Mouse (Mus musculus): ENCODE data around the gene Mmp21. TPM values are rescaled to one million over a fixed set of nuclear protein-coding genes. Genes with fewer than 3 reads are reported as not detected.

Mmp21 gene
- total RNA-seq, 2 experiments from 2014 or later: not detected

DNA sequence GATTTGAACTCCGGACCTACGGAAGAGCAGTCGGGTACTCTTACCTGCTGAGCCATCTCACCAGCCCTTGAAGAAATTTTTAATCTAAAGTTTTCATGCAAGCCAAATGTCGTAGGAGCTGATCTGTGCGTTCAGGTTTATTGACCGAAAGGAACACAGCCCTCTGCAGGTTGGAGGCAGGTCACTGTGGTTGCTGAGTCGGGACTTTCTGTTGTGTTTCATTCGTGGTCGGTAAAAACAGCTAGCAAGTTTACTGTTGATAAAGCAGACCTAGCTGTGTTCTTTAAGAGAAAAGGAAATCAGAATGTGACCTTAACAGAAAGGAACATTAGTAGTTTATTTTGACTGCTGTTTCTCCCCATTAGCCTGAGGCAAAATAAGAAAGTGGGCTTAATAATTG lies 9.9 kb downstream of the Mmp21 start:
- ATAC-seq (replicated peaks; ENCODE audit: low FRiP score, poor library complexity, severe bottlenecking): no peak

DNA sequence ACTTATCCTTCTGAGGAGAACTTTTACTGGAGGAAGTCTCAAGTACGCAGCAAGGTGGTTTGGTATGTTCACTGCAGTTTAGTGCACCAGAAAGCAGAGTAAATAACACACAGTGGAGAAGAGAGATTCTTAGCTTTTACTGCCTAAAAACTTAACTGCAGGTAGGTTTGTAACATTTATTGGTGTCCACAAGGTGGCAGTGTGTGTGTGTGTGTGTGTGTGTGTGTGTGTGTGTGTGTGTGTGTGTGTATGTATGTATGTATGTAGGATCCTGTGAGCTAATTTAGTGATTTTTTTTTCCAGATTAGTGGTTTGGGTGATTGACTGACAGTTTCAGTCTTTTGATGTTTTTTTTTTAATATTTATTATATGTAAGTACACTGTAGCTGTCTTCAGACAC lies 10.8 kb downstream of the Mmp21 start:
- no peak for ATAC-seq (replicated peaks; ENCODE audit: low FRiP score, poor library complexity, severe bottlenecking)

DNA sequence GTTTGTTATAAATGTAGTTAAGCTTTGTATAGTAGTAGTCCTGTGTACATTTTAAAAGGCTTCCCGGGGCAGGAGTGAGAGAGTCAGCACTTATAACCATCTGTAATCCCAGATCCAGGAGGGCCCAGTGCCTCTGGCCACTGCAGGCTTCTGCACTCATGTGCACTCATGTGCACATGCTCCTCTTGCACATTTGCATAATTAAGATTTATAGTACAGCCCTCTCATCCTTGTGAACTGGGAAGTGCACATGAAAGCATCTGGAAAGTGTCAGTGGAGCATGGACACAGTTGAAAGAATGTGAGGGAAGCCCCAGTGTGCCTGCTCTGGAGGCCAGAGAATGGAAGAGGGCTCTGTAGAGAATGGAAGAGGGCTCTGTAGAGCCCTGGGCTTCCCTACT lies 17.4 kb downstream of the Mmp21 start:
- no peak for ATAC-seq (replicated peaks; ENCODE audit: low FRiP score, poor library complexity, severe bottlenecking)

DNA sequence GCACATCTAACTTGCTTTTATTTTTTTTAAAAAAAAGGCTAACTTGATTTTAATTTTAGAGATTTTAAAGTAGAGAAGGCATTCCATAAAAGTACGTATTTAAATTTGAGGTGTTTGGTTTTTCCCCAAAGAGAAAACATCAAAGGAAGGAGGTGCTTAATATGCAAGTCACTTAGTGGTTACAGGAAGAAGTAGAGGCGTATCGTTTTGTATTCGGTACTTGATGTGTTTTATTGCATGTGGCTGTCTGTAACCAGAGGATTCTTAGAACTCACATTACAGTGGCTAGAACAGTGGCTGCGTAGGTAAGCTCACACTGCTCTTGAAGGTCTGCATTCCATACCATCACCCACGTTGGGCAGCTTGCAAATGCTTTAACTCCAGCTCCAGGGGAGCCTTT lies 34.1 kb downstream of the Mmp21 start:
- ATAC-seq (replicated peaks; ENCODE audit: low FRiP score, poor library complexity, severe bottlenecking): no peak

- no peak for ATAC-seq (replicated peaks; ENCODE audit: low FRiP score, poor library complexity, severe bottlenecking)
These were observed 41.0 kb downstream of the Mmp21 start for GRCm38 (mm10) chr7:133638821-133639220.

DNA sequence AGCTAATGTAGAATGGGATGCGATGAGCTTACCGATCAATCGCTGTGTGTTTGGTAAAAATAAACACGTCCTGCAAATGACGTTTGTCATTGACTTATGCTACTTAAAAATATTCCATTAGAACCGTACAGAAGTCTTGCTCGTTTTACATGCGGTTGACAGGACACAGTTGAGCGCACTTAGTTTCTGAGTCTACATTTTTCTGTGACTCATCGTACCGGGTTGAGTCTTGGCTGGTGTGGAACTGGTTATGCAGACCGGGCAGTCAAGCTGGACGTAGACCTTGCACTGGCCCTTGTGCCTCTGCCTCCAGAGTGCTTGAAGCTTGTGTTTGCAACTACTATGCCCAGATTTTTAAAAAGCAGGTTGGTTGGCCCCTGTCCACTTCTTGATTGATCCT lies 41.6 kb downstream of the Mmp21 start:
- ATAC-seq (replicated peaks; ENCODE audit: low FRiP score, poor library complexity, severe bottlenecking): no peak

DNA sequence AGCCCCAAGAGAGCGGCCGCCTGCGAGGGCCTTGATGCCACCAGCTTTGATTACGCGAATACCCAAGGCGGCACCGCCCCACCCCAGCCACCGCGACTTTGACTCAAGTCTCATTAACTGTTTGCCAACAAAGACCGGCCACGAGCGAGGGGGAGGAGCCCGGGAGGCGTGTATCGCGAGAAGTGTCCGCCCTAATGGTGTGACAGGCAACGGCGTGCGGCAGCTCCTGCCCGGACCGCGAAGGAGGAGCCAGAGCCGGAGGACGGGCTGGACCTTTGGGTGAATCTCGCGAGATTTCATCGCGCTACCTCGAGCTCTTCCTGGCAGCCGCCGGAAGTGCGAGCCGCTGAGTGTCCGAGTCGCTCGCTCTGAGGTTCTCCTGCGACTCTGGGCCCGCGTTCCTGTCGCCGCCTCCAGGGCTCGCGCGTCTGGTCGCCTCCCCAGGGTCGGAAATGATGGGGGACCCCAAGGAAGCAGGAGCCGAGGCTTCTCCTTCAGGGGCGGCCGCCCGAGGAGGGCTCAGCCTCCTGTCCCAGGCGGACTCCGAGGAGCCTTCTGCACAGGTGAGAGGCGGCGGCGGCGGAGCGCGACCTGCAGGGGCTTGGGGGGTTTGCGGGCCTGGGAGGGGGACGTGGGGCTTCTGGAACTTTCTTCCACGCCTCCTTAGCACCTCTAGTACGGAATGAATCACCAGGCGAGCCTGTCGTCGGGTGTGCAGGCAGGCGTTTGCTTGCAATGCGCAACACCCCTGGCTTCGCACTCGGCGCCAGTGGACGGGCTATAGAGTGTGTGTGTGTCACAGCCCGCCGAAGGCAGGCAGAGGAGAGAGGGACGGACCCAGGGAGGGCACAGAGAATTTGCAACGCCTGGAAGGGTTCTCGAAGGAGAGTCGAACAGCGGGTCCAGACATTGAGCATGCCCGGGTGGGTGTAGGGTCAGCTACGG lies 42.2 kb downstream of the Mmp21 start, which contains the start of gene Edrf1:
Gene Edrf1, plus strand, starts transcription at position 183 of the 945 bp plus-strand sequence.
- ATAC-seq (replicated peaks; ENCODE audit: low FRiP score, poor library complexity, severe bottlenecking): peak; percentile 98

- ATAC-seq (replicated peaks; ENCODE audit: low FRiP score, poor library complexity, severe bottlenecking): peak; percentile 51
These were observed 43.0 kb downstream of the Mmp21 start for GRCm38 (mm10) chr7:133636738-133637352.

DNA sequence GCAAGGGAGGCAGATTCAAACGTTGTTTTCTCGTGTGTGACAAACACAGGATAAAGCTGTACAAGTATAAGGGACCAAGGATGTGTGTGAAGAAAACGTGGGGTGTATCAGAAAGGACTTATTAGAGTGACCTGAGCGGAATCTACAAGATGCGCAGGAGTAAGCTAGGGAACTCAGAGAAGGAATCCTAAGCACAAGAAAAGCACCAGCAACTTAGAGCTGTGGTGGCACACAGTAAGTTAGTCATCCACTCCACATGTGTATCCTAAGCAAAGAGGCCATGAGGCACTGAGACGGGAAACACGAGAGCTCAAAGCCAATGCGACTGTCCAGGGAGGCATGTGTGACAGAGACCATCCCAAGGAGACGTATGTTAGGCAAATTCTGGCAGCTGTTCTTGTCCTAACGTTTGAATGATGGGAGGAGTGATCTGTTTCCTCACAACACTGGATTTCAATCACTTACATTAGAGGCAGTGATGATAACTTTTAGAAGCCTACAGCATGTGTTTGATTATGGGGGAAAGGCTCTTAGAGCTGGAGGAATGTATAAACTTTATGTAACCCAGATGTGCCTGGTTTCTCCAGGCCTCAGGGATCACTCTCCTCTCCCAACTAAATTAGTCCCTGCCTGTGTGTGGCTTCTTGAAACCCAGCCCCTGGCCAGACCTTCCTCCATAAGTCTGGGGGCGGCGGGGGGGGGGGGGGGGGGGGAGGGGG lies 44.8 kb downstream of the Mmp21 start:
- no peak for ATAC-seq (replicated peaks; ENCODE audit: low FRiP score, poor library complexity, severe bottlenecking)

DNA sequence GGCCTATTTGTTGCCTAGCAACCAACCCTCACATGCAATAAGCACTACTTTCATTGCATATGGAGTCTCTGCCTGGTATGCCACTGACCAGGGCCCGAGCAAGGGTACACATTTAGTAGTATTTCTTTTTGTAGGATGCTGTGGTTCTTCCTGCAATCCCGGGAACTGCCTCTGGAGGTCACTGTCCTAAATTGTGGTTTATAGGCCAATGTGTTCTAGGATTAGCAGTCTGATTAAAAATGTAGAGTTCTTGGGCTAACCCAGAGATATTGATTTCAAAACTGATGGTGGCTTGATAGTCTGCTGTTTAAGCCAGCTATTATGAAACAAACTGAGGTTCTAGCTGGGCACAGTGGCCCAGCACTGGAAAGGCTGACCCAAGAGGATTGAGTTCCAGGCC lies 47.4 kb downstream of the Mmp21 start:
- ATAC-seq (replicated peaks; ENCODE audit: low FRiP score, poor library complexity, severe bottlenecking): no peak

- no peak for ATAC-seq (replicated peaks; ENCODE audit: low FRiP score, poor library complexity, severe bottlenecking)
These were observed 49.0 kb downstream of the Mmp21 start for GRCm38 (mm10) chr7:133630821-133631220.

GRCm38 (mm10) chr7:133627184-133627936 lies 52.5 kb downstream of the Mmp21 start:
- ATAC-seq (replicated peaks; ENCODE audit: low FRiP score, poor library complexity, severe bottlenecking): no peak

Other genes with a start within 250 kb of the Mmp21 start
- not detected in 2 replicates for gene Tex36, start 77.9 kb downstream of the Mmp21 start, total RNA-seq (2015; ENCODE audit: low replicate concordance)
- not detected in 2 replicates for gene Tex36, start 77.9 kb downstream of the Mmp21 start, total RNA-seq (2017; ENCODE audit: low replicate concordance)
- 13.4 and 19.8 TPM in 2 replicates for gene Edrf1, start 42.5 kb downstream of the Mmp21 start, total RNA-seq (2015; ENCODE audit: low replicate concordance)
- 26.3 and 74.8 TPM in 2 replicates for gene Edrf1, start 42.5 kb downstream of the Mmp21 start, total RNA-seq (2017; ENCODE audit: low replicate concordance)
- gene Bccip, start 29.3 kb upstream of the Mmp21 start, total RNA-seq (2015; ENCODE audit: low replicate concordance): 36.0 and 87.6 TPM in 2 replicates
- 39.5 and 56.6 TPM in 2 replicates for gene Bccip, start 29.3 kb upstream of the Mmp21 start, total RNA-seq (2017; ENCODE audit: low replicate concordance)
- 390 and 410 TPM in 2 replicates for gene Uros, start 30.0 kb upstream of the Mmp21 start, total RNA-seq (2015; ENCODE audit: low replicate concordance)
- gene Uros, start 30.0 kb upstream of the Mmp21 start, total RNA-seq (2017; ENCODE audit: low replicate concordance): 315 and 333 TPM in 2 replicates
- not detected in 2 replicates for gene Fank1, start 96.8 kb upstream of the Mmp21 start, total RNA-seq (2015; ENCODE audit: low replicate concordance)
- not detected in 2 replicates for gene Fank1, start 96.8 kb upstream of the Mmp21 start, total RNA-seq (2017; ENCODE audit: low replicate concordance)
- 3.2 and 3.4 TPM in 2 replicates for gene Dhx32, start 102.7 kb upstream of the Mmp21 start, total RNA-seq (2015; ENCODE audit: low replicate concordance)
- 4.8 and 23.4 TPM in 2 replicates for gene Dhx32, start 102.7 kb upstream of the Mmp21 start, total RNA-seq (2017; ENCODE audit: low replicate concordance)